Mouse (Mus musculus) brain, embryonic 14.5 days (tissue): ENCODE results near the gene Vsir.

Experiments used
- CTCF ChIP-seq: fragments of 200-500 bp; IDR thresholded peaks from 2 replicates; pipeline ENCODE4 v1.5.1; 2012; ENCODE audit warnings: inconsistent platforms, mild to moderate bottlenecking, moderate library complexity, borderline replicate concordance; ENCODE audit not compliant: insufficient read depth, insufficient read length; ENCODE audit errors: extremely low read depth
- POLR2A ChIP-seq: fragments of 200-500 bp; IDR thresholded peaks from 2 replicates; pipeline ENCODE4 v1.6.1; 2012; ENCODE audit warnings: mild to moderate bottlenecking, inconsistent platforms, borderline replicate concordance; ENCODE audit not compliant: poor library complexity, insufficient read depth, insufficient read length, severe bottlenecking; ENCODE audit errors: extremely low read depth

DNA sequence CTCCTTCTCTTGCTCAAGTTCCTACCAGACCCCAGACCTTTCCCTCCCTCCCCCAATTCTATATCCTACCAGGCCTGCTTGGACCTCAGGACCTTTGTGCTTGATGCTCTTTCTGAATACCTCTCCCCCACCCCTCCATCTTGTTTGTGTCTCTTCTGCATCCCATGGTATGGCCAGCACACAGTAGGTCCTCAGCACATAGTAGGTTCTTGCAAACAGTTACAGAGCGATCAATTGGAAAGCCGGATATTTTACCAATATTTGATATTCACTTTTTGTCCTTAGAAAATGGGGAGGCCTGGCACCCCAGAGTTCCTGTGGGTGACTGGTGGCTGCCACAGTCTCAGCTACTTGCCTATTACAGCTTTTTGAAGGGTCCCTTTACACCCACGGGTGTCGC, 11.6 kb upstream of the Vsir start:
- TF ChIP-seq POLR2A: no peak
- no peak for TF ChIP-seq CTCF
